7 mouse cellular contexts compared by ENCODE assay signal in the genomic region with DNA sequence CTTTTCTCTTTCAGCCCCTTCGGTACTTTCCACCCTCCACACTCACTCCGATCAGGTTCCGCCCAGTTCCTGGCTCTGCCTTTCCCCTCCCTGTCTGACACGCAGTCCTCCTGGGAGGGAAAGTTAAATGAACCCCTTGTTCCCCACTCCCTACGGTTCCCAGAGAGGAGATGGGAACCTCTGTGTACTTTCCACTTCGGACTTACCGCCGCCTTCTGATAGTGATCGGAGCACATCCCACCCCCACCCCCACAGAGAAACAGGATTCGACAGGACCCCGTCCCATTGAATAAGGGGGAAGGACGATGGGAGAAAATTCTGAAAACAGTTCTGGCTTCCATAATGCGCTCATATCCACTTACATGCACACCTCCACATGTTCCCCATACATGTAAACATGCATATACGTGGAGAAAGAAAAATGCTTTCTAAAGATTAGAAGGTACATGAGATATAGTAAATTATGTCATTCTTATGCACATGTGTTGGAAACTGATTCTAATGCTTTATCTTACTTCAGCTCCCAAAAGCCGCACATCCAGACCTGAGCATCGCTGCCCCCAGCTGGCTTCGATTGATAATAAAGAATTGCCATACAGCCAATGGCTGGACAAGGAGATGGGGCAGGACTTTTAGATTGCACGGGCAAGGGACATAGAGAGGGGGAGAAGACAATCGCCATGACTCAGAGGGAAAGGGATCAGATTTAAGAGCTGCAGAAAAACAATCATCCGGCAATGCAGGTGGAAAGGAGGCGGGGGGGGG. TPM values are rescaled to one million over a fixed set of nuclear protein-coding genes. Genes with fewer than 3 reads are reported as not detected.
A peak's percentile ranks its signal among the peaks of the same experiment; 100 is the strongest.
DNase-seq lines count a peak whose midpoint lies in the region; ATAC-seq lines count a peak whose summit lies in the region.

No protein-coding gene starts in this region.

- peak; percentile 58; the same call in 1 of the 2 replicates for ATAC-seq in lung, embryonic 15.5 days (ENCODE audit: borderline replicate concordance, extremely low read depth, low FRiP score, low TSS enrichment)
- ATAC-seq in forebrain, embryonic 11.5 days (replicated peaks; ENCODE audit: low FRiP score) = peak; percentile 77
- ATAC-seq in midbrain, embryonic 11.5 days (ENCODE audit: low FRiP score) = peak; percentile 81

- H3K4me2 ChIP-seq in lung, embryonic 15.5 days = peak overlapping the region; percentile 86
- H3K4me2 ChIP-seq in forebrain, embryonic 11.5 days (ENCODE audit: low read depth, low read length, severe bottlenecking) = peak overlapping the region; percentile 77
- H3K4me2 ChIP-seq in midbrain, embryonic 11.5 days = peak overlapping the region; percentile 64

- peak overlapping the region; percentile 41 for H3K4me3 ChIP-seq in lung, embryonic 15.5 days
- peak overlapping the region; percentile 41 for H3K4me3 ChIP-seq in brown adipose tissue, adult 24 weeks (ENCODE audit: insufficient read depth, low read depth, low read length)
- H3K4me3 ChIP-seq in forebrain, embryonic 11.5 days (ENCODE audit: low read depth, low read length) = peak overlapping the region; percentile 37
- H3K4me3 ChIP-seq in midbrain, embryonic 11.5 days (ENCODE audit: low read depth, low read length) = peak overlapping the region; percentile 36

- no peaks in the 10 kb centered on the region for H3K27me3 ChIP-seq in lung, embryonic 15.5 days
- H3K27me3 ChIP-seq in forebrain, embryonic 11.5 days (ENCODE audit: control insufficient read depth, insufficient read depth, low read length) = no peaks in the 10 kb centered on the region
- H3K27me3 ChIP-seq in midbrain, embryonic 11.5 days (ENCODE audit: control insufficient read depth, insufficient read depth, low read length) = no peaks in the 10 kb centered on the region

- no peak overlapping the region for H3K27ac ChIP-seq in lung, embryonic 15.5 days
- no peak overlapping the region for H3K27ac ChIP-seq in brown adipose tissue, adult 24 weeks (replicated peaks; ENCODE audit: low read depth, low read length)
- H3K27ac ChIP-seq in forebrain, embryonic 11.5 days (ENCODE audit: low read depth, low read length) = no peak overlapping the region
- no peak overlapping the region for H3K27ac ChIP-seq in midbrain, embryonic 11.5 days (ENCODE audit: low read depth, low read length)

- no peaks in the 10 kb centered on the region for H3K9me3 ChIP-seq in lung, embryonic 15.5 days
- H3K9me3 ChIP-seq in forebrain, embryonic 11.5 days (ENCODE audit: control insufficient read depth, low read length) = no peaks in the 10 kb centered on the region
- H3K9me3 ChIP-seq in midbrain, embryonic 11.5 days (ENCODE audit: control insufficient read depth, low read length) = no peaks in the 10 kb centered on the region

- 0 out of 2 replicates have a peak, but pooled peaks cover 3% of the 10 kb centered on the region for H3K4me1 ChIP-seq in lung, embryonic 15.5 days
- H3K4me1 ChIP-seq in brown adipose tissue, adult 24 weeks (ENCODE audit: control insufficient read depth, insufficient read depth, insufficient read length, low read length) = peaks cover 3% of the 10 kb centered on the region; the same call in 1 of the 2 replicates
- 0 out of 2 replicates have a peak, but pooled peaks cover 3% of the 10 kb centered on the region for H3K4me1 ChIP-seq in forebrain, embryonic 11.5 days (replicated peaks; ENCODE audit: control insufficient read depth, insufficient read depth, low read length)
- H3K4me1 ChIP-seq in midbrain, embryonic 11.5 days (ENCODE audit: control insufficient read depth, insufficient read depth, low read length) = no peaks in the 10 kb centered on the region

- DNase-seq in lung, postnatal 10 days = no peak
- peak; percentile 62 for DNase-seq in forebrain, embryonic 11.5 days (ENCODE audit: low spot score)
- DNase-seq in layer of hippocampus, adult 9-11 months = peak; percentile 5
- DNase-seq in midbrain, embryonic 11.5 days (ENCODE audit: low spot score, missing footprints) = peak; percentile 92
- no peak for DNase-seq in gastrocnemius, adult 8-10 months (ENCODE audit: low spot score in 2 of 2)

- WGBS in lung, embryonic 15.5 days = under 1% methylated on average over 18 of the region's 21 CpGs
- 3% methylated on average over 18 of the region's 21 CpGs for WGBS in forebrain, embryonic 11.5 days
- 2% methylated on average over 20 of the region's 21 CpGs for WGBS in midbrain, embryonic 11.5 days

- no peaks in the 10 kb centered on the region for H3K36me3 ChIP-seq in lung, embryonic 15.5 days
- no peaks in the 10 kb centered on the region for H3K36me3 ChIP-seq in forebrain, embryonic 11.5 days (ENCODE audit: control insufficient read depth, insufficient read depth, low read length)
- no peaks in the 10 kb centered on the region for H3K36me3 ChIP-seq in midbrain, embryonic 11.5 days (ENCODE audit: control insufficient read depth, insufficient read depth, low read length)

- peak overlapping the region; percentile 27 for H3K9ac ChIP-seq in lung, embryonic 15.5 days
- H3K9ac ChIP-seq in forebrain, embryonic 11.5 days (ENCODE audit: low read length) = peak overlapping the region; percentile 48
- peak overlapping the region; percentile 1; the same call in 1 of the 2 replicates for H3K9ac ChIP-seq in midbrain, embryonic 11.5 days (ENCODE audit: low read length)

RNA-seq across cellular contexts. Expression of gene 1700029F12Rik, which starts 26.5 kb away (rescaled TPM):
- polyA plus RNA-seq in lung, embryonic 15.5 days (2015; fragmentation: Nextera tagmentation; extraction: Ambion mirVana) = not detected in 2 replicates
- polyA plus RNA-seq in brown adipose tissue, adult 24 weeks (2012; ENCODE audit: insufficient read depth, insufficient read length, missing spikeins) = not detected in 2 replicates
- polyA plus RNA-seq in forebrain, embryonic 11.5 days (2014; fragmentation: Nextera tagmentation; extraction: Ambion mirVana) = not detected in 2 replicates
- not detected in 2 replicates for polyA plus RNA-seq in midbrain, embryonic 11.5 days (2014; fragmentation: Nextera tagmentation; extraction: Ambion mirVana)
- not detected for total RNA-seq in gastrocnemius, adult 8-10 months (2022)

RNA-seq across cellular contexts. Expression of gene Fam169a, which starts 59.4 kb away (rescaled TPM):
- 1.3 and 1.4 TPM in 2 replicates for polyA plus RNA-seq in lung, embryonic 15.5 days (2015; fragmentation: Nextera tagmentation; extraction: Ambion mirVana)
- polyA plus RNA-seq in brown adipose tissue, adult 24 weeks (2012; ENCODE audit: insufficient read depth, insufficient read length, missing spikeins) = not detected in 2 replicates
- 10.1 and 12.5 TPM in 2 replicates for polyA plus RNA-seq in forebrain, embryonic 11.5 days (2014; fragmentation: Nextera tagmentation; extraction: Ambion mirVana)
- polyA plus RNA-seq in midbrain, embryonic 11.5 days (2014; fragmentation: Nextera tagmentation; extraction: Ambion mirVana) = 13.9 and 14.0 TPM in 2 replicates
- under 1 TPM in 1 of 4 experiments, not detected in 3; 0.12 TPM for total RNA-seq in gastrocnemius, adult 8-10 months (2022)

Comparison
In these comparisons a context has a peak if more than half of its experiments do, and no peak if none do; other contexts are left out.
1. DNase-seq: peak in forebrain, embryonic 11.5 days (single experiment), layer of hippocampus, adult 9-11 months (single experiment) and midbrain, embryonic 11.5 days (single experiment); none in lung, postnatal 10 days (single experiment) and gastrocnemius, adult 8-10 months (0 of 2).
2. Peak in every context shown above with its lines, with median percentiles within 50 percentile points of each other: ATAC-seq, H3K4me2 ChIP-seq, H3K4me3 ChIP-seq and H3K9ac ChIP-seq.